Mouse (Mus musculus): Measurements from ENCODE around the gene Barhl1.

Barhl1 gene

DNA sequence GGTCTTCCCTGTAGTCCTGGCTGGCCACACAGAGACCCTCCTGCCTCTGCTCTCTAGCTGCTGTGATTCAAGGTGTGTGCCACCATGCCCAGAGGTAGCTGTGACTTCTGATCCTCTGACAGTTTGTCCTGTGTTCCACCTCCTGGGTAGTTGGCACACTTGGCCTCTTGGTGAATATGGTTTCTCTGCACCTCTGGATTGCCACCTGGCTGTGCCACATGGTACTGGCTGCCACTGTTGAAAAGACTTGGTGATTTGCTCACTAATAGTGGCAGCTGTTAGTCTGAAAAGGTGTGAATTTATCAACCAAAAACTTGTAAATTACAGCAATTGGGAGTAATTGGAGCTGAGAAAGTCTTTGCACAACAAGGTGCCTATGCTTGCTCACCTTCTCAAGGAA, 52.6 kb downstream of the Barhl1 start:
- DNase-seq (ENCODE audit: low read depth, low spot score), result no peak

DNA sequence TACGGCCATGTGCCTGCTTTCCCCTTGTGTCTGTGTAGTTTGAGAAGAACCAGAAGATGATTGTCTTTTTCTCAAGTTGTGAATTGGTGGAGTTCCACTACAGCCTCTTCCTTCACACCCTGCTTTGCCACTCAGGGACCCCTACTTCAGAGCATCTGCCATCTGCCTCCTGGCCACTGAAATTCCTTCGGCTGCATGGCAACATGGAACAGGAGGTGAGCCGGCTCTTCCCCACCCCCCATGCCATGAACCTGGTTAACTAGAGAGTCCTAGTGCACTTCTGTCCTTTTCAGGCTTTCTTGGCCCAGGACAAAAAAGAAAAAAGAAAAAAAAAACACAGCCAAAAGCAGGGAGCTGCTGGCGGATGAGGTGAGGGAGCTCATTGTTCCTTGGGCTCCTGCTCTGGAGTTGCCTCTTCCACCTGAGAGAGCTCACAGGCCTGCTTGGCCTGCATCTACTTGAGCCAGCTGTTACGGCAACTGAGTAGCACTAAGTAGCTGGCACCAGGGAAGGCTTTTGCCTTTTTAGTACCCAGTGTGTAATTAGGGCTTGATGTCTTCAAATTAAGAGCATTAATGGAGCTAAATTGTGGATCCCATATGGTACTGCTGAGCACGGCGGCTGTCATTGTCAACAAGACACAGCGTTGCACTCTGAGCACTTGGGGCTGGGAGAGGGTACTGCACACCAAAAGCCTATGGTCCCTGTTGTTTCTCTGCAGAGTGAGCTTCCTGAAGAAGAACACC, 55.6 kb downstream of the Barhl1 start:
- DNase-seq (ENCODE audit: low read depth, low spot score), result no peak

DNA sequence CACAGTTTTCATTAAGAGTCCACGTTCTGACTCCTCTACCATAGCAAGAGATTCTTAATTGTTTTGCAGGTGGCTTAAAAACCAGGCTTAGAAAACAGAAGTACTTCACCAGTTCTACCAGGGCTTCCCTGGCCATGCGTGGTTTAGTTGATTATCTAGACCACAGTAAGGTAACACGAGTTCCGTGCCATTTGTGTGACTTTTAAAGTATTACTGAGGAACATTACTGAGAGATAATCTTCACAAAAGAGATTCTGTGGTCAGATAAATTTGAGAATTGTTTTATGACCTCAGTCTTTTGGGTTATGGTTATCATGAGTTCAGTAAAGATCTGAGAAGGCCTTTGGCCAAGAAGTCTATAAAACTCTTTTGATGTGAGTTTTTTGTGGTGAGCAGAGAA, 57.2 kb downstream of the Barhl1 start:
- no peak for DNase-seq (ENCODE audit: low read depth, low spot score)
